Mouse (Mus musculus): ENCODE measurements at regions not wholly inside any gene's neighbourhood (a gene's known extent, or its start where the extent isn't known, plus 50 kb on each side); places are given as distances from the start of the nearest gene placed in this dataset.

GRCm38 (mm10) chrX:11487876-11488275, 160.3 kb downstream of the H2al1j start:
- TF ChIP-seq CTCF (IDR thresholded peaks at IDR 0.05; ENCODE audit: low read depth, low read length), result no peak
- TF ChIP-seq POLR2A (IDR thresholded peaks at IDR 0.05; ENCODE audit: insufficient read depth, low read length), result no peak
